In genomic region chr5:24983539-24983938, GRCm38 (mm10) we compare ENCODE assay signal across 8 mouse cellular contexts.
DNase-seq lines count a peak whose midpoint lies in the region; ATAC-seq lines count a peak whose summit lies in the region.

No protein-coding gene starts in this region.

- no peak overlapping the region for H3K27ac ChIP-seq in embryonic facial prominence, embryonic 15.5 days (replicated peaks)
- H3K27ac ChIP-seq in kidney, embryonic 14.5 days (ENCODE audit: low read depth, low read length) = no peak overlapping the region
- H3K27ac ChIP-seq in stomach, embryonic 14.5 days (ENCODE audit: low read length) = no peak overlapping the region

- H3K9me3 ChIP-seq in embryonic facial prominence, embryonic 15.5 days (replicated peaks) = no peaks in the 10 kb centered on the region
- H3K9me3 ChIP-seq in kidney, embryonic 14.5 days (ENCODE audit: control insufficient read depth, low read length) = no peaks in the 10 kb centered on the region
- H3K9me3 ChIP-seq in stomach, embryonic 14.5 days (ENCODE audit: control insufficient read depth, low read depth, low read length) = no peaks in the 10 kb centered on the region

- 6% methylated on average over 3 of the region's 3 CpGs for WGBS in embryonic facial prominence, embryonic 15.5 days
- 16% methylated on average over 3 of the region's 3 CpGs for WGBS in kidney, embryonic 14.5 days
- WGBS in stomach, embryonic 14.5 days = 13% methylated on average over 3 of the region's 3 CpGs

- H3K27me3 ChIP-seq in embryonic facial prominence, embryonic 15.5 days = no peaks in the 10 kb centered on the region
- no peaks in the 10 kb centered on the region for H3K27me3 ChIP-seq in kidney, embryonic 14.5 days (ENCODE audit: control insufficient read depth, insufficient read depth, low read length)
- H3K27me3 ChIP-seq in stomach, embryonic 14.5 days (ENCODE audit: control insufficient read depth, insufficient read depth, low read length) = no peaks in the 10 kb centered on the region

- no peak overlapping the region for H3K4me2 ChIP-seq in embryonic facial prominence, embryonic 15.5 days (replicated peaks)
- H3K4me2 ChIP-seq in kidney, embryonic 14.5 days (replicated peaks; ENCODE audit: low read depth, low read length) = no peak overlapping the region
- no peak overlapping the region for H3K4me2 ChIP-seq in stomach, embryonic 14.5 days (replicated peaks; ENCODE audit: low read depth, low read length)

- no peaks in the 10 kb centered on the region for H3K36me3 ChIP-seq in embryonic facial prominence, embryonic 15.5 days
- no peaks in the 10 kb centered on the region for H3K36me3 ChIP-seq in kidney, embryonic 14.5 days (ENCODE audit: control insufficient read depth, insufficient read depth, low read length)
- no peaks in the 10 kb centered on the region for H3K36me3 ChIP-seq in stomach, embryonic 14.5 days (ENCODE audit: control insufficient read depth, insufficient read depth, low read length)

- H3K4me1 ChIP-seq in embryonic facial prominence, embryonic 15.5 days = peaks cover 23% of the 10 kb centered on the region
- H3K4me1 ChIP-seq in kidney, embryonic 14.5 days (ENCODE audit: control insufficient read depth, insufficient read depth, low read length) = peaks cover 10% of the 10 kb centered on the region
- H3K4me1 ChIP-seq in stomach, embryonic 14.5 days (ENCODE audit: control insufficient read depth, insufficient read depth, low read length) = peaks cover 15% of the 10 kb centered on the region; the same call in 1 of the 2 replicates

- DNase-seq in adrenal gland, adult 18-20 months (ENCODE audit: low spot score in 2 of 2) = peak; percentile 54 to 67
- no peak for DNase-seq in adrenal gland, adult 8-10 months
- peak; percentile 49 for DNase-seq in urinary bladder, postnatal 14 days (ENCODE audit: low spot score)
- DNase-seq in urinary bladder, adult 18-20 months (ENCODE audit: low spot score in 2 of 2) = no peak
- DNase-seq in lung, postnatal 4 days = peak; percentile 70 to 78

- no peak overlapping the region for H3K4me3 ChIP-seq in embryonic facial prominence, embryonic 15.5 days (replicated peaks)
- H3K4me3 ChIP-seq in kidney, embryonic 14.5 days (ENCODE audit: low read length) = no peak overlapping the region
- no peak overlapping the region for H3K4me3 ChIP-seq in stomach, embryonic 14.5 days (ENCODE audit: low read depth, low read length)

- no peak overlapping the region for H3K9ac ChIP-seq in embryonic facial prominence, embryonic 15.5 days
- H3K9ac ChIP-seq in kidney, embryonic 14.5 days (ENCODE audit: low read depth, low read length) = no peak overlapping the region
- no peak overlapping the region for H3K9ac ChIP-seq in stomach, embryonic 14.5 days (replicated peaks; ENCODE audit: low read depth, low read length)

- ATAC-seq in embryonic facial prominence, embryonic 15.5 days (ENCODE audit: insufficient number of reproducible peaks, low FRiP score, low TSS enrichment, low read depth) = 0 out of 2 replicates have a peak, but pooled peaks have one; percentile 21
- peak; percentile 36; the same call in 1 of the 2 replicates for ATAC-seq in kidney, embryonic 14.5 days (ENCODE audit: low FRiP score, low TSS enrichment)
- 0 out of 2 replicates have a peak, but pooled peaks have one; percentile 20 for ATAC-seq in stomach, embryonic 14.5 days (ENCODE audit: insufficient number of reproducible peaks, insufficient read depth, low FRiP score, low read depth)

Comparison
In these comparisons a context has a peak if more than half of its experiments do, and no peak if none do; other contexts are left out.
1. DNase-seq: peak in adrenal gland, adult 18-20 months (2 of 2), urinary bladder, postnatal 14 days (single experiment) and lung, postnatal 4 days (2 of 2); none in adrenal gland, adult 8-10 months (single experiment) and urinary bladder, adult 18-20 months (0 of 2).
2. Peak in every context shown above with its lines, with median percentiles within 50 percentile points of each other: ATAC-seq.